Mouse (Mus musculus) kidney, postnatal 0 days (tissue): Measurements from ENCODE around the gene Parvb. TPM values are rescaled to one million over a fixed set of nuclear protein-coding genes. Genes with fewer than 3 reads are reported as not detected.

Experiments
- ATAC-seq: fragments of 200-750 bp; cut with Nextera tagmentation; replicated peaks from 2 replicates; pipeline ENCODE4 v1.8.0; 2017; ENCODE audit warnings: low read depth, moderate number of reproducible peaks, moderate TSS enrichment, moderate library complexity; ENCODE audit not compliant: low FRiP score
- DNase-seq: peaks from one replicate; pipeline ENCODE4 v3.0.0-alpha.2; 2016; ENCODE audit warnings: low spot score
- H3K27ac ChIP-seq: fragments of 300-500 bp; sonication (generic); 2 replicates; pipeline ENCODE4 v1.5.1; 2014; ENCODE audit warnings: mild to moderate bottlenecking
- H3K27me3 ChIP-seq: fragments of 300-500 bp; sonication (generic); 2 replicates; pipeline ENCODE4 v1.6.1; 2014; ENCODE audit warnings: low read length, mixed read lengths; ENCODE audit not compliant: insufficient read depth
- H3K36me3 ChIP-seq: fragments of 300-500 bp; sonication (generic); 2 replicates; pipeline ENCODE4 v1.6.1; 2014; ENCODE audit warnings: low read length, mixed read lengths; ENCODE audit not compliant: insufficient read depth
- H3K4me1 ChIP-seq: fragments of 300-500 bp; sonication (generic); replicated peaks from 2 replicates; pipeline ENCODE4 v1.6.1; 2014; ENCODE audit warnings: antibody characterized with exemption, low read length, mixed read lengths; ENCODE audit not compliant: insufficient read depth
- H3K4me2 ChIP-seq: fragments of 300-500 bp; sonication (generic); 2 replicates; pipeline ENCODE4 v1.6.1; 2014; ENCODE audit warnings: mild to moderate bottlenecking, low read length, moderate library complexity, mixed read lengths
- H3K4me3 ChIP-seq: fragments of 300-500 bp; sonication (generic); replicated peaks from 2 replicates; pipeline ENCODE4 v1.5.1; 2014; ENCODE audit warnings: low read depth, low read length
- H3K9ac ChIP-seq: fragments of 300-500 bp; sonication (generic); 2 replicates; pipeline ENCODE4 v1.6.1; 2014; ENCODE audit warnings: low read depth, low read length
- H3K9me3 ChIP-seq: fragments of 300-500 bp; sonication (generic); replicated peaks from 2 replicates; pipeline ENCODE4 v1.6.1; 2016; ENCODE audit warnings: low read length, inconsistent platforms, mixed read lengths
- CTCF ChIP-seq: IDR thresholded peaks from 2 replicates; pipeline ENCODE4 v1.5.1; 2016; ENCODE audit warnings: antibody characterized with exemption, low read depth, mild to moderate bottlenecking, moderate library complexity
- WGBS: fragments of 180-500 bp; shearing (Covaris S2); extraction: QIAGEN DNeasy Blood & Tissue Kit; methylation state at CpG from one replicate; pipeline ENCODE4 v1.1.7; 2014; 5-methylcytosine and 5-hydroxymethylcytosine counted together
- polyA plus RNA-seq: library from polyadenylated mRNA; unstranded; fragments of >200 nt; fragmentation: Nextera tagmentation; extraction: Ambion mirVana; gene quantifications from 2 replicates; pipeline ENCODE4 v1.2.1, GENCODE M21; 2015

Gene Parvb
- polyA plus RNA-seq, 1 experiment from 2014 or later, result 3.3 TPM

GRCm38 (mm10) chr15:84192058-84192791 lies 39.6 kb upstream of the Parvb start, which contains the start of gene Samm50:
Gene Samm50, plus strand, starts transcription at chr15:84192241.
- Histone ChIP-seq H3K9me3 (no peaks in the 10 kb centered on the region), H3K27ac (peak within 1 kb of the TSS; percentile 93), H3K9ac (peak within 1 kb of the TSS; percentile 75), H3K36me3 (peaks cover 14% of the 10 kb centered on the region), H3K4me3 (peak within 1 kb of the TSS; percentile 63), H3K27me3 (no peaks in the 10 kb centered on the region), H3K4me1 (peaks cover 8% of the 10 kb centered on the region; the same call in 1 of the 2 replicates), H3K4me2 (peak within 1 kb of the TSS; percentile 62)
- TF ChIP-seq CTCF, result peak; percentile 38; the same call in 1 of the 2 replicates
- peak; percentile 98 for DNase-seq
- ATAC-seq, result peak; percentile 98
- WGBS, result 5% methylated on average over 48 of the region's 48 CpGs

DNA sequence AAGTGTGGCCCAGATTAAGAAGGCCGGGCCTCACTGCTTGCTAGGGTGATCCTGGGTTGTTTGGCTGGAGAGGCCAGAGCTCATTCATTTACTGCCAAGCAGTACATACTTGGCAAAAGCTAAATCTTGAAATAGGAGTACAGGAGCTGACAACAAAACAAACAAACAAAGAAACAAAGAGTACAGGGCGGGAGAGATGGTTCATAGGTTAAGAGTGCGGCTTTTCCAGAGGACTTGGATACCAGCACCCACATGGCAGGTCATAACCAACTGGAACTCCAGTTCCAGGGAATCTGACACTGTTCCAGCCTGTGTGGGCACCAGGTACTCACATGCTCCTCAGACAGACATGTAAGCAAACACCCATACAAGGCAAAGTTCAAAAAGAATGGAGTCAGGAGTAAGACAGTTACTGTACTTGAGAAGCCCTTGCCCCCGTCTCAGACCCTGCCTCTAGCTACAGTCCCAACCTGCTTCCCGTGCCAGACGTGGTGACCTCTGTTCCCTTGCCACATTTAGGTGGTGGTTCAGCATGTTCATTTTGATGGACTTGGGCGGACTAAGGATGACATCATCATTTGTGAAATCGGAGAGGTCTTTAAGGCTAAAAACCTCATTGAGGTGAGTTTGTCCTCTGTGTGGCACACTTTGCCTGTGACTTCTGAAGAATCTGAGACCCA lies 35.2 kb upstream of the Parvb start:
- Histone ChIP-seq H3K4me3 (no peak overlapping the region), H3K4me2 (no peak overlapping the region), H3K9me3 (no peaks in the 10 kb centered on the region), H3K36me3 (peaks cover 56% of the 10 kb centered on the region), H3K27me3 (no peaks in the 10 kb centered on the region), H3K9ac (no peak overlapping the region), H3K27ac (no peak overlapping the region), H3K4me1 (peaks cover 8% of the 10 kb centered on the region; the same call in 1 of the 2 replicates)
- ATAC-seq (no peak), DNase-seq (no peak)
- no peak for TF ChIP-seq CTCF
- WGBS, result 83% methylated on average over 8 of the region's 8 CpGs

DNA sequence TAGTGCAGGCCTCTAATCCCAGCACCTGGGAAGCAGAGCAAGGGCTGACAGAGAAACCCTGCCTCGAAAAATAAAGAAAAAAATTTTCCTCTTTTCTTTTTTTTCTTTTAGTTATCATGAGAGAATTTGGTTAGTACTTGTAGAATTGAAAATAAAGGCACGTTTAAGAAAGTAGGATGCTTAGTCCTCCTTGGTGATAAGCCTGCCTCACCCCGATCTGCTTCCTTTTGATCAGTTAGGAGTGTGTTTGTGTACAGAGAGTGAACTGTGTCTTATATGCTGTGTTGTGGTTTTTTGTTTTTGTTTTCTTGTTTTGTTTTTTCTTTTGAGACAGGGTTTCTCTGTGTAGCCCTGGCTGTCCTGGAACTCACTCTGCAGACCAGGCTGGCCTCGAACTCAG lies 24.5 kb upstream of the Parvb start:
- Histone ChIP-seq H3K36me3 (peaks cover 74% of the 10 kb centered on the region), H3K27me3 (no peaks in the 10 kb centered on the region), H3K27ac (no peak overlapping the region), H3K4me1 (no peaks in the 10 kb centered on the region), H3K4me3 (no peak overlapping the region), H3K9me3 (no peaks in the 10 kb centered on the region), H3K9ac (no peak overlapping the region), H3K4me2 (no peak overlapping the region)
- TF ChIP-seq CTCF, result no peak
- no peak for DNase-seq
- ATAC-seq, result no peak
- WGBS, result 95% methylated on average over 4 of the region's 4 CpGs

GRCm38 (mm10) chr15:84209517-84210412 lies 22.1 kb upstream of the Parvb start:
- WGBS, result 77% methylated on average over 11 of the region's 11 CpGs
- H3K4me1 ChIP-seq, result no peaks in the 10 kb centered on the region; the same call in 1 of the 2 replicates
- peaks cover 51% of the 10 kb centered on the region for H3K36me3 ChIP-seq
- H3K9me3 ChIP-seq, result no peaks in the 10 kb centered on the region
- ATAC-seq (no peak), DNase-seq (no peak)
- no peaks in the 10 kb centered on the region for H3K27me3 ChIP-seq
- H3K27ac ChIP-seq, result peak overlapping the region; percentile 14; the same call in 1 of the 2 replicates
- no peak overlapping the region for H3K4me2 ChIP-seq
- no peak for TF ChIP-seq CTCF
- no peak overlapping the region for H3K9ac ChIP-seq
- H3K4me3 ChIP-seq, result no peak overlapping the region

DNA sequence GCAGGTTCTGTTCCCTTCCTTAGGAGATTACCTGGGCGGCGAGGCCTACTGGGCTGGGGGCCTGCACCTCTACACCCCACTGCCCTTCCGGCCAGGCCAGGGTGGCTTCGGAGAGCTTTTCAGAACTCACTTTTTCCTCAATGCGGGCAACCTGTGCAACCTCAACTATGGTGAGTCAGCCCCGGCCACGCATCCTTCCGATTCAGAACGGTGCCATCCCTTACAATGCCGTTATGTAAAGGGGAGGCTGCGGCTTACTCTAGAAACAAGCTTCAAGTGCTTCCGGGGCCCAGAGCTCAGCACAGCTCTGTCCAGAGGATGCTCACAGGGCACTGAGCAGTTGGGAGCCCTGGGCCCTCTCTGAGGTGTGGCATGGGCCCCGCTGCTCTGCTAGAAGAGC lies 21.4 kb upstream of the Parvb start:
- Histone ChIP-seq H3K36me3 (peaks cover 46% of the 10 kb centered on the region), H3K9ac (no peak overlapping the region), H3K4me2 (no peak overlapping the region), H3K9me3 (no peaks in the 10 kb centered on the region), H3K27ac (no peak overlapping the region), H3K4me3 (no peak overlapping the region), H3K27me3 (no peaks in the 10 kb centered on the region), H3K4me1 (no peaks in the 10 kb centered on the region; the same call in 1 of the 2 replicates)
- DNase-seq (no peak), ATAC-seq (no peak)
- TF ChIP-seq CTCF, result no peak
- WGBS, result 94% methylated on average over 13 of the region's 13 CpGs

DNA sequence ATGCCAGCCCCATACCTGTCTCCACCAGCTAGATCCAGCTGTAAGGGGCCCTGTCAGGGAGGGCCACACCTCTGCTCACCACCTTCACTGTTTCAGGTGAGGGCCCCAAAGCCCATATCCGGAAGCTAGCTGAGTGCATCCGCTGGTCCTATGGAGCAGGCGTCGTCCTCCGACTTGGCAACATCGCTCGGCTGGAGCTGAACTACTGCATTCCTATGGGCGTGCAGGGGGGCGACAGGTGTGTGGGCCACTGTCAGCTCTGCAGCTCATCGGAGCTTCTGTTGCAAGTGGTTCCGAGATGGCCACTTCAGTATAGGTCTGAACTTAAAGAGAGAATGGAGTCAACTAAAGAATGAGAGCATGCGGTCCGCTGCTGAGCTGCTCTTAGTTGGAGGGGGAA lies 20.9 kb upstream of the Parvb start:
- DNase-seq (no peak), ATAC-seq (no peak)
- WGBS, result 92% methylated on average over 13 of the region's 13 CpGs
- no peak for TF ChIP-seq CTCF
- Histone ChIP-seq H3K27me3 (no peaks in the 10 kb centered on the region), H3K9ac (no peak overlapping the region), H3K4me3 (no peak overlapping the region), H3K4me2 (no peak overlapping the region), H3K27ac (no peak overlapping the region), H3K9me3 (no peaks in the 10 kb centered on the region), H3K36me3 (peaks cover 42% of the 10 kb centered on the region), H3K4me1 (peaks cover 1% of the 10 kb centered on the region)
